Mouse (Mus musculus) G1E (cell line): ENCODE measurements around the gene Arhgap19. TPM values are rescaled to one million over a fixed set of nuclear protein-coding genes. Genes with fewer than 3 reads are reported as not detected.

Experiments
- ATAC-seq: 2 replicates; pipeline ENCODE4 v1.8.0; 2016; ENCODE audit warnings: mild to moderate bottlenecking; ENCODE audit not compliant: insufficient number of reproducible peaks, poor library complexity, low FRiP score, severe bottlenecking; ENCODE audit errors: extremely low read depth
- DNase-seq: peaks from one replicate; pipeline ENCODE4 v3.0.0; 2012; ENCODE audit warnings: low spot score
- H3K27me3 ChIP-seq: 2 replicates; pipeline ENCODE4 v1.6.1; 2012; ENCODE audit warnings: mild to moderate bottlenecking, low read length, inconsistent platforms; ENCODE audit not compliant: insufficient read depth
- H3K36me3 ChIP-seq: replicated peaks from 2 replicates; pipeline ENCODE3; 2012; ENCODE audit warnings: mild to moderate bottlenecking, inconsistent platforms
- H3K4me1 ChIP-seq: 2 replicates; pipeline ENCODE4 v1.6.1; 2012; ENCODE audit warnings: low read depth, low read length, inconsistent platforms, mixed read lengths; ENCODE audit not compliant: insufficient read depth
- H3K4me3 ChIP-seq: 2 replicates; pipeline ENCODE4 v1.5.1; 2012; ENCODE audit warnings: low read depth, mild to moderate bottlenecking, inconsistent platforms, low read length, moderate library complexity, mixed read lengths
- H3K9me3 ChIP-seq: replicated peaks from 2 replicates; pipeline ENCODE4 v1.6.1; 2012; ENCODE audit warnings: inconsistent platforms
- CTCF ChIP-seq: IDR thresholded peaks from 2 replicates; pipeline ENCODE4 v1.5.1; 2012; ENCODE audit warnings: low read depth, low read length, inconsistent platforms, mixed read lengths
- GATA1 ChIP-seq: IDR thresholded peaks from 2 replicates; pipeline ENCODE4 v1.6.1; 2012; ENCODE audit warnings: borderline replicate concordance, low read length, inconsistent platforms, mixed read lengths
- GATA2 ChIP-seq: IDR thresholded peaks from 2 replicates; pipeline ENCODE4 v1.6.1; 2012; ENCODE audit warnings: low read depth, low read length, inconsistent platforms, borderline replicate concordance
- POLR2AphosphoS5 ChIP-seq: IDR thresholded peaks from 2 replicates; pipeline ENCODE4 v1.6.1; 2012; ENCODE audit warnings: low read depth, low read length, inconsistent platforms; ENCODE audit not compliant: insufficient replicate concordance
- TAL1 ChIP-seq: conservative IDR thresholded peaks from 2 replicates; pipeline ENCODE4 v1.6.1; 2012; ENCODE audit warnings: low read depth, low read length, inconsistent platforms, mixed read lengths
- polyA plus RNA-seq: library from polyadenylated mRNA; stranded (reverse); fragments of >175 nt; gene quantifications from 2 replicates; pipeline ENCODE4 v1.2.3, GENCODE M21; 2012
- total RNA-seq, 2 experiments: library from RNA; stranded (forward) in 1 of 2; stranded (reverse) in 1 of 2; fragments of 200-1000 nt in 1 of 2; fragments of >200 nt in 1 of 2; fragmentation: Nextera tagmentation in 1 of 2; gene quantifications; 2 replicates each; pipeline ENCODE4 v1.2.3; 2014 to 2017

Arhgap19 gene
- total and polyA plus RNA-seq, 3 experiments = 9.0 to 95.6 (median 46.9) TPM

GRCm38 (mm10) chr19:41803322-41803721 lies 1.5 kb upstream of the Arhgap19 start:
- Histone ChIP-seq H3K36me3 (peaks cover 13% of the 10 kb centered on the region), H3K4me3 (no peak overlapping the region), H3K9me3 (peaks cover 8% of the 10 kb centered on the region), H3K27me3 (no peaks in the 10 kb centered on the region), H3K4me1 (peaks cover 44% of the 10 kb centered on the region)
- no peak for TF ChIP-seq POLR2AphosphoS5
- no peak for TF ChIP-seq GATA2
- TF ChIP-seq CTCF = no peak
- no peak for TF ChIP-seq TAL1
- no peak for DNase-seq
- ATAC-seq = no peak

- no peak for TF ChIP-seq GATA1
- no peak for TF ChIP-seq TAL1
- no peak for TF ChIP-seq CTCF
- no peak for TF ChIP-seq GATA2
- no peak for TF ChIP-seq POLR2AphosphoS5
- H3K36me3 ChIP-seq = peaks cover 26% of the 10 kb centered on the region
- peaks cover 46% of the 10 kb centered on the region for H3K4me1 ChIP-seq
- peak overlapping the region; percentile 95 for H3K4me3 ChIP-seq
- peaks cover 8% of the 10 kb centered on the region for H3K9me3 ChIP-seq
- ATAC-seq (no peak), DNase-seq (no peak)
- no peaks in the 10 kb centered on the region for H3K27me3 ChIP-seq
These were observed 683 bp downstream of the Arhgap19 start for GRCm38 (mm10) chr19:41800986-41801741.

GRCm38 (mm10) chr19:41800451-41800850 lies 1.4 kb downstream of the Arhgap19 start:
- Histone ChIP-seq H3K27me3 (no peaks in the 10 kb centered on the region), H3K4me1 (peaks cover 53% of the 10 kb centered on the region)
- TF ChIP-seq CTCF (no peak), TAL1 (no peak), GATA1 (no peak), GATA2 (no peak), POLR2AphosphoS5 (no peak)

GRCm38 (mm10) chr19:41797536-41797935 lies 4.3 kb downstream of the Arhgap19 start:
- no peaks in the 10 kb centered on the region for H3K27me3 ChIP-seq
- no peak overlapping the region for H3K4me3 ChIP-seq
- peaks cover 31% of the 10 kb centered on the region for H3K36me3 ChIP-seq
- TF ChIP-seq CTCF (no peak), TAL1 (no peak), GATA2 (no peak), POLR2AphosphoS5 (no peak), GATA1 (no peak)
- no peak for DNase-seq
- H3K9me3 ChIP-seq = no peaks in the 10 kb centered on the region
- no peak for ATAC-seq
- peaks cover 70% of the 10 kb centered on the region for H3K4me1 ChIP-seq

More at GRCm38 (mm10) chr19:41800451-41800850, 1.4 kb downstream of the Arhgap19 start:
- DNase-seq (no peak), ATAC-seq (no peak)
- H3K9me3 ChIP-seq = peaks cover under 1% of the 10 kb centered on the region; the same call in 1 of the 2 replicates
- peak overlapping the region; percentile 95; the same call in 1 of the 2 replicates for H3K4me3 ChIP-seq
- peaks cover 28% of the 10 kb centered on the region for H3K36me3 ChIP-seq

- Histone ChIP-seq H3K4me3 (no peak overlapping the region), H3K27me3 (no peaks in the 10 kb centered on the region), H3K36me3 (peaks cover 36% of the 10 kb centered on the region), H3K4me1 (peaks cover 72% of the 10 kb centered on the region), H3K9me3 (no peaks in the 10 kb centered on the region)
- TF ChIP-seq GATA1 (no peak), TAL1 (no peak), CTCF (no peak), GATA2 (no peak), POLR2AphosphoS5 (no peak)
- DNase-seq (no peak), ATAC-seq (no peak)
These were observed 5.0 kb downstream of the Arhgap19 start for GRCm38 (mm10) chr19:41796789-41797327.

- no peak for DNase-seq
- ATAC-seq = no peak
- no peak overlapping the region for H3K4me3 ChIP-seq
- TF ChIP-seq CTCF (no peak), TAL1 (no peak), POLR2AphosphoS5 (no peak)
- peaks cover 42% of the 10 kb centered on the region for H3K36me3 ChIP-seq
- H3K9me3 ChIP-seq = no peaks in the 10 kb centered on the region
- peaks cover 77% of the 10 kb centered on the region for H3K4me1 ChIP-seq
- no peaks in the 10 kb centered on the region for H3K27me3 ChIP-seq
These were observed 5.6 kb downstream of the Arhgap19 start for GRCm38 (mm10) chr19:41796148-41796760.
